Mouse (Mus musculus): Measurements from ENCODE around the gene Negr1.

DNA sequence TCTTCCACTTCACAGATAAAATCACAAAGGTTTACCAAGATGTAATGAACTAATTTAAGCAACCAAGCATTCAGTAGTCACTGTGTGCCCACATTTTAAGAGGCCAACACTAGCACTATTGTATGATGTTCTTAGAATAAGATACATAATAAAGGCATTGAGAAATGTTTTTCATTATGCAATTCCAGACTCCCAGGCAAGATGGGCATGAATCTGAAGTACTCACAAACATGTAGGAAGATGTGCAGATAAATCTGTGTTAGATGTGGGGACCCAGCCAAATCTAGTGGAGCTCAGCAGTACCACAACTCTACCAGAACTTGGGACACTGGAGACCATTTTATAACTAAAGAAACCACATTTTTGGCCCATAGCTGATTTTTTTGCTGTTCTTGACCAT is 593.9 kb downstream of the Negr1 start:
- TF ChIP-seq CTCF (IDR thresholded peaks at IDR 0.05; ENCODE audit: low read depth, low read length) (no peak), EP300 (IDR thresholded peaks at IDR 0.05; ENCODE audit: insufficient read depth, low read depth, low read length) (no peak), POLR2A (IDR thresholded peaks at IDR 0.05; ENCODE audit: insufficient read depth, low read length) (no peak)

All from ES-Bruce4 (cell line).